In the genomic region with DNA sequence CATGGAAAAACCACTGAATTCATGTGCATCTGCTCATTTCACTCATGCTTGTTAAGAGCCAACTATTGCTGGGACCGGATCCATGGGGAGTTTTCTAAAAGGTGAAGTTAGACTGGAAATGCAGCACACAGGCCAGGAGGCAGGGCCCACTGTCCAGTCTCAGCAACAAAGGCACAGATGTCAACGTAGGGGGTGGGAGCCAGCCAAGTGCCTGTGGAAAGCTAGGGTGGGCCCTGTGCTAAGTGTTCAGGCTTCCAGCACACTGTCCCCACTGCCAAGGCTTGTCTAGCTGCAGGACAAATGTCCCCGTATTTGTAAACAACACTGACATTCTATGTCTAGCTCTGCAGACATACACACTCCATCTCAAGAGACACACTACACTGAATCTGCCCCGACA, we compare ENCODE assay signal across 27 mouse cellular contexts.
"Had no signal": no experiment of that assay in that cellular context is flagged by ENCODE, and none has a peak within 500 bp of the region (broad histone marks: within the 10 kb centered on the region; RNA-seq: fewer than 3 reads in every experiment).

No protein-coding gene starts in this region.

- H3K4me3 ChIP-seq: heart, embryonic 10.5 days; heart, embryonic 12.5 days; heart, embryonic 13.5 days; heart, embryonic 15.5 days; hindbrain, embryonic 10.5 days; hindbrain, embryonic 12.5 days; hindbrain, embryonic 13.5 days; hindbrain, embryonic 15.5 days; intestine, embryonic 15.5 days; kidney, embryonic 15.5 days; layer of hippocampus, adult 2 months had no signal

- H3K4me1 ChIP-seq: hindbrain, embryonic 10.5 days; hindbrain, embryonic 12.5 days; hindbrain, embryonic 13.5 days; hindbrain, embryonic 15.5 days had no signal

- DNase-seq: heart, postnatal 36 days; kidney, adult 11 months; kidney, adult 18-20 months; kidney, postnatal 10 days; kidney, postnatal 14 days; kidney, postnatal 4 days; layer of hippocampus, adult 9-11 months; layer of hippocampus, postnatal 36 days had no signal

- ATAC-seq: hindbrain, embryonic 16.5 days; hindbrain, postnatal 0 days; inflammation-experienced regulatory T-cells, adult 6 months; intestine, embryonic 15.5 days; intestine, embryonic 16.5 days; intestine, postnatal 0 days had no signal

- H3K9ac ChIP-seq: heart, embryonic 12.5 days; heart, embryonic 13.5 days; heart, embryonic 15.5 days; hindbrain, embryonic 12.5 days; hindbrain, embryonic 13.5 days; hindbrain, embryonic 14.5 days; hindbrain, embryonic 15.5 days; intestine, embryonic 15.5 days; kidney, embryonic 15.5 days had no signal

- H3K36me3 ChIP-seq: hindbrain, embryonic 15.5 days had no signal

- H3K4me2 ChIP-seq: heart, embryonic 11.5 days; heart, embryonic 12.5 days; heart, embryonic 13.5 days; heart, embryonic 15.5 days; hindbrain, embryonic 12.5 days; hindbrain, embryonic 13.5 days; hindbrain, embryonic 14.5 days; hindbrain, embryonic 15.5 days; intestine, embryonic 15.5 days; kidney, embryonic 15.5 days had no signal

- H3K27me3 ChIP-seq: heart, embryonic 12.5 days; heart, embryonic 13.5 days; heart, embryonic 15.5 days; hindbrain, embryonic 12.5 days; hindbrain, embryonic 13.5 days; hindbrain, embryonic 15.5 days; intestine, embryonic 15.5 days; kidney, embryonic 15.5 days had no signal

- H3K9me3 ChIP-seq: heart, embryonic 10.5 days; heart, embryonic 12.5 days; heart, embryonic 13.5 days; heart, embryonic 15.5 days; hindbrain, embryonic 10.5 days; hindbrain, embryonic 12.5 days; hindbrain, embryonic 13.5 days; hindbrain, embryonic 15.5 days; intestine, embryonic 15.5 days; kidney, embryonic 15.5 days had no signal

- H3K27ac ChIP-seq: heart, embryonic 10.5 days; heart, embryonic 13.5 days; heart, embryonic 15.5 days; hindbrain, embryonic 10.5 days; hindbrain, embryonic 12.5 days; hindbrain, embryonic 13.5 days; hindbrain, embryonic 14.5 days; hindbrain, embryonic 15.5 days; hindbrain, postnatal 0 days; intestine, embryonic 15.5 days; kidney, embryonic 15.5 days; kidney, postnatal 0 days; layer of hippocampus, adult 2 months had no signal
